In genomic region chr13:13966172-13966571, GRCm38 (mm10) we compare ENCODE assay signal across 19 mouse cellular contexts. TPM values are rescaled to one million over a fixed set of nuclear protein-coding genes. Genes with fewer than 3 reads are reported as not detected.
DNase-seq lines count a peak whose midpoint lies in the region; ATAC-seq and TF ChIP-seq lines count a peak whose summit lies in the region.
"Had no signal": no experiment of that assay in that cellular context is flagged by ENCODE, and none has a peak within 500 bp of the region (broad histone marks: within the 10 kb centered on the region; RNA-seq: fewer than 3 reads in every experiment).

No protein-coding gene starts in this region.

- H3K4me1 ChIP-seq in liver, embryonic 13.5 days (replicated peaks): peaks cover 52% of the 10 kb centered on the region
- peaks cover 7% of the 10 kb centered on the region; the same call in 1 of the 2 replicates for H3K4me1 ChIP-seq in liver, postnatal 0 days (ENCODE audit: insufficient read depth)
- peaks cover 10% of the 10 kb centered on the region for H3K4me1 ChIP-seq in midbrain, embryonic 10.5 days
- H3K4me1 ChIP-seq: hindbrain, embryonic 12.5 days had no signal

- TF ChIP-seq EP300 in liver, postnatal 0 days (IDR thresholded peaks at IDR 0.05; ENCODE audit: low read depth): peak; percentile 79

- H3K27me3 ChIP-seq in liver, embryonic 13.5 days: no peaks in the 10 kb centered on the region
- H3K27me3 ChIP-seq in liver, postnatal 0 days (ENCODE audit: insufficient read depth, low read length): no peaks in the 10 kb centered on the region
- no peaks in the 10 kb centered on the region for H3K27me3 ChIP-seq in midbrain, embryonic 10.5 days (ENCODE audit: low read depth, poor library complexity, severe bottlenecking)
- H3K27me3 ChIP-seq: hindbrain, embryonic 12.5 days had no signal

- H3K36me3 ChIP-seq in liver, embryonic 13.5 days: peaks cover 34% of the 10 kb centered on the region
- H3K36me3 ChIP-seq in liver, postnatal 0 days (replicated peaks; ENCODE audit: insufficient read depth, low read length): peaks cover 11% of the 10 kb centered on the region; the same call in 1 of the 2 replicates
- H3K36me3 ChIP-seq in midbrain, embryonic 10.5 days: peaks cover 42% of the 10 kb centered on the region

- H3K9me3 ChIP-seq in liver, embryonic 13.5 days (replicated peaks): no peaks in the 10 kb centered on the region
- no peaks in the 10 kb centered on the region for H3K9me3 ChIP-seq in liver, postnatal 0 days (ENCODE audit: low read length)
- no peaks in the 10 kb centered on the region for H3K9me3 ChIP-seq in midbrain, embryonic 10.5 days (replicated peaks)
- H3K9me3 ChIP-seq: embryonic facial prominence, embryonic 10.5 days; heart, embryonic 10.5 days; hindbrain, embryonic 12.5 days had no signal

- H3K4me3 ChIP-seq in liver, embryonic 13.5 days (replicated peaks): no peak overlapping the region
- no peak overlapping the region for H3K4me3 ChIP-seq in liver, postnatal 0 days (ENCODE audit: low read depth, low read length)
- H3K4me3 ChIP-seq in midbrain, embryonic 10.5 days: no peak overlapping the region
- H3K4me3 ChIP-seq: embryonic facial prominence, embryonic 10.5 days; heart, embryonic 10.5 days; hindbrain, embryonic 12.5 days had no signal

- H3K4me2 ChIP-seq in liver, embryonic 13.5 days: no peak overlapping the region
- H3K4me2 ChIP-seq in liver, postnatal 0 days (ENCODE audit: low read depth, low read length): no peak overlapping the region
- H3K4me2 ChIP-seq: hindbrain, embryonic 12.5 days had no signal

- H3K9ac ChIP-seq in liver, embryonic 13.5 days: no peak overlapping the region
- H3K9ac ChIP-seq in liver, postnatal 0 days (replicated peaks): no peak overlapping the region
- H3K9ac ChIP-seq: hindbrain, embryonic 12.5 days had no signal

- no peak for ATAC-seq in liver, embryonic 13.5 days (ENCODE audit: low read depth)
- no peak for ATAC-seq in liver, postnatal 0 days
- ATAC-seq: activated CD4-positive, CD25-positive, alpha-beta regulatory T cell, adult 4 months; forebrain, embryonic 14.5 days; hindbrain, embryonic 16.5 days; inflammation-experienced regulatory T-cells, adult 6 months had no signal

- no peak for TF ChIP-seq CTCF in liver, postnatal 0 days (IDR thresholded peaks at IDR 0.05; ENCODE audit: low read depth)

- WGBS in liver, embryonic 13.5 days (ENCODE audit: insufficient replicate concordance): 18% methylated on average over 4 of the region's 4 CpGs
- 46% methylated on average over 4 of the region's 4 CpGs for WGBS in liver, postnatal 0 days (ENCODE audit: insufficient replicate concordance)
- 93% methylated on average over 4 of the region's 4 CpGs for WGBS in midbrain, embryonic 10.5 days

- no peak for DNase-seq in liver, embryonic 13.5 days
- DNase-seq in liver: no peak
- peak; percentile 29 for DNase-seq in c-Kit-positive CD71-positive TER-119-positive erythroid progenitor cells, embryonic 14.5 days (ENCODE audit: low spot score)
- no peak for DNase-seq in liver, postnatal 0 days
- no peak for DNase-seq in right cerebral cortex, adult 2 months (ENCODE audit: low spot score in 2 of 2)
- DNase-seq in midbrain, embryonic 10.5 days (ENCODE audit: low spot score): no peak
- DNase-seq: adrenal gland, postnatal 14 days; cerebellum, adult 2 months; cerebellum, postnatal 10 days; gastrocnemius, postnatal 36 days; heart, postnatal 10 days; heart, postnatal 4 days had no signal

- H3K27ac ChIP-seq in liver, embryonic 13.5 days: peak overlapping the region; percentile 79
- H3K27ac ChIP-seq in liver, postnatal 0 days (ENCODE audit: low read depth): no peak overlapping the region
- H3K27ac ChIP-seq in midbrain, embryonic 10.5 days (replicated peaks): no peak overlapping the region
- H3K27ac ChIP-seq: embryonic facial prominence, embryonic 10.5 days; heart, embryonic 10.5 days; hindbrain, embryonic 12.5 days had no signal

RNA-seq across cellular contexts. Expression of gene B3galnt2, which starts 11.9 kb away (rescaled TPM):
- polyA plus RNA-seq in liver, embryonic 13.5 days (2015; fragmentation: Nextera tagmentation; extraction: Ambion mirVana): 26.7 and 32.8 TPM in 2 replicates
- polyA plus RNA-seq in liver, postnatal 0 days (2015; fragmentation: Nextera tagmentation; extraction: Ambion mirVana): 8.1 and 9.7 TPM in 2 replicates
- polyA plus RNA-seq in midbrain, embryonic 10.5 days (2016; fragmentation: Nextera tagmentation; extraction: Ambion mirVana): 37.9 and 44.3 TPM in 2 replicates
